Mouse (Mus musculus) adrenal gland (tissue): ENCODE measurements around the gene Cuedc2.

ENCODE experiments used
- intact Hi-C: fragments of 180-260 bp; cut with DNase I; formaldehyde crosslinking; loops from one replicate; pipeline ENCODE4 v1.15.1; 2025
- microRNA-seq, 2 experiments: library from miRNA; unstranded; fragments of <30 nt; microRNA quantifications; one replicate each; pipeline ENCODE4; 2019

Gene Cuedc2

GRCm38 (mm10) chr19:46282081-46282849 is 56.2 kb downstream of the Cuedc2 start:
- intact Hi-C loops = no loop called here

Small RNAs within 50 kb of the gene (microRNA-seq; reads per million reads assigned to microRNA genes)
- gene Mir146b = 0.23 to 0.86 reads per million in 2 experiments
